In the genomic region with DNA sequence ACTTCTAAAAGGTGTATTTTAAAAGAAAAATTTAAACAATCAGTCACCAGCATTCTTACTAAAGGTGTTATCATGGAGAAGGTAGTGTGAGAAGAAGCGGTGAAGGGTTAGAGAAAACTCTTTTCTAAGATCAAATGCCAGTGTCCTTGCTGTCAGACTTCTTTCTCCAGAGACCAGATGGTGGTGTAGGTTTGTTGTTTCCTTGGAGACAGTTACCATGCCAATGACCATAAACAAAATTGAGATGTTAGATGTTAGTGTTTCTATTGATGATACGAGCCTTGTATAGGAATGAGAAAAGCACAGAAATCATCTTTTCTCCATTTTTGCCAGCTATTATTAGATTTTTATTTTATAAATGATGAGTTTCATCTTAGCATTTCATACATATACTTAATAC, we compare ENCODE assay signal across 31 mouse cellular contexts.
DNase-seq lines count a peak whose midpoint lies in the region; ATAC-seq lines count a peak whose summit lies in the region.
"Had no signal": no experiment of that assay in that cellular context is flagged by ENCODE, and none has a peak within 500 bp of the region (broad histone marks: within the 10 kb centered on the region; RNA-seq: fewer than 3 reads in every experiment).

No protein-coding gene starts in this region.

- peak; percentile 5 to 27 for DNase-seq in cerebellum, postnatal 10 days
- DNase-seq in cerebellum, postnatal 25 days, result no peak
- peak; percentile 21 for DNase-seq in hindbrain, embryonic 11.5 days (ENCODE audit: low spot score)
- DNase-seq in midbrain, embryonic 14.5 days, result peak; percentile 32
- no peak for DNase-seq in midbrain, embryonic 10.5 days (ENCODE audit: low spot score)
- no peak for DNase-seq in yolk sac, embryonic 10.5 days (ENCODE audit: low spot score)
- DNase-seq in heart, postnatal 14 days, result no peak
- DNase-seq: adrenal gland, adult 8-10 months; cerebellum, adult 18-20 months; cerebellum, postnatal 14 days; gastrocnemius, postnatal 36 days; heart, adult 18-20 months; kidney, adult 9 months; kidney, postnatal 10 days; liver, embryonic 13.5 days; lung, adult 18-20 months; lung, postnatal 4 days; right cerebral cortex, postnatal 4 days; thymus, adult 2 months; thymus, postnatal 36 days had no signal

- no peaks in the 10 kb centered on the region for H3K27me3 ChIP-seq in hindbrain, embryonic 11.5 days (ENCODE audit: control insufficient read depth, insufficient read depth, low read length)
- H3K27me3 ChIP-seq in hindbrain, embryonic 13.5 days, result no peaks in the 10 kb centered on the region
- no peaks in the 10 kb centered on the region for H3K27me3 ChIP-seq in midbrain, embryonic 14.5 days (ENCODE audit: control insufficient read depth, insufficient read depth, low read length)
- H3K27me3 ChIP-seq in midbrain, embryonic 10.5 days (ENCODE audit: low read depth, poor library complexity, severe bottlenecking), result no peaks in the 10 kb centered on the region
- H3K27me3 ChIP-seq: CH12.LX; embryonic facial prominence, embryonic 12.5 days; heart, embryonic 12.5 days; limb, embryonic 15.5 days; liver, embryonic 13.5 days; megakaryocyte, embryonic 14.5 days had no signal

- no peaks in the 10 kb centered on the region for H3K4me1 ChIP-seq in hindbrain, embryonic 11.5 days (replicated peaks; ENCODE audit: control insufficient read depth, insufficient read depth, low read length)
- no peaks in the 10 kb centered on the region; the same call in 1 of the 2 replicates for H3K4me1 ChIP-seq in hindbrain, embryonic 13.5 days (replicated peaks)
- H3K4me1 ChIP-seq in midbrain, embryonic 14.5 days (ENCODE audit: control insufficient read depth, insufficient read depth, low read length), result no peaks in the 10 kb centered on the region
- no peaks in the 10 kb centered on the region for H3K4me1 ChIP-seq in midbrain, embryonic 10.5 days
- H3K4me1 ChIP-seq: embryonic facial prominence, embryonic 12.5 days; heart, embryonic 12.5 days; limb, embryonic 10.5 days; limb, embryonic 15.5 days; liver, embryonic 13.5 days; megakaryocyte, embryonic 14.5 days had no signal

- H3K4me3 ChIP-seq in hindbrain, embryonic 11.5 days (ENCODE audit: low read depth, low read length), result no peak overlapping the region
- H3K4me3 ChIP-seq in hindbrain, embryonic 13.5 days, result no peak overlapping the region
- no peak overlapping the region for H3K4me3 ChIP-seq in midbrain, embryonic 14.5 days (replicated peaks; ENCODE audit: low read depth, low read length)
- H3K4me3 ChIP-seq in midbrain, embryonic 10.5 days, result no peak overlapping the region
- H3K4me3 ChIP-seq: embryonic facial prominence, embryonic 12.5 days; heart, embryonic 12.5 days; limb, embryonic 10.5 days; limb, embryonic 15.5 days; liver, embryonic 13.5 days; megakaryocyte, embryonic 14.5 days had no signal

- H3K9me3 ChIP-seq in hindbrain, embryonic 11.5 days (ENCODE audit: control insufficient read depth, low read length), result no peaks in the 10 kb centered on the region
- H3K9me3 ChIP-seq in hindbrain, embryonic 13.5 days, result no peaks in the 10 kb centered on the region
- H3K9me3 ChIP-seq in midbrain, embryonic 14.5 days (ENCODE audit: control insufficient read depth, low read length), result no peaks in the 10 kb centered on the region
- no peaks in the 10 kb centered on the region for H3K9me3 ChIP-seq in midbrain, embryonic 10.5 days (replicated peaks)
- H3K9me3 ChIP-seq: embryonic facial prominence, embryonic 12.5 days; heart, embryonic 12.5 days; limb, embryonic 10.5 days; limb, embryonic 15.5 days; liver, embryonic 13.5 days; megakaryocyte, embryonic 14.5 days had no signal

- no peak overlapping the region for H3K9ac ChIP-seq in hindbrain, embryonic 11.5 days (ENCODE audit: low read depth, low read length)
- H3K9ac ChIP-seq in hindbrain, embryonic 13.5 days, result no peak overlapping the region
- H3K9ac ChIP-seq in midbrain, embryonic 14.5 days (replicated peaks; ENCODE audit: low read length), result no peak overlapping the region
- H3K9ac ChIP-seq: embryonic facial prominence, embryonic 12.5 days; heart, embryonic 12.5 days; limb, embryonic 15.5 days; liver, embryonic 13.5 days had no signal

- no peak overlapping the region for H3K4me2 ChIP-seq in hindbrain, embryonic 11.5 days (replicated peaks; ENCODE audit: low read depth, low read length)
- no peak overlapping the region for H3K4me2 ChIP-seq in hindbrain, embryonic 13.5 days
- no peak overlapping the region for H3K4me2 ChIP-seq in midbrain, embryonic 14.5 days (ENCODE audit: low read length)
- H3K4me2 ChIP-seq: embryonic facial prominence, embryonic 12.5 days; heart, embryonic 12.5 days; limb, embryonic 15.5 days; liver, embryonic 13.5 days had no signal

- 60% methylated on average over 2 of the region's 2 CpGs for WGBS in hindbrain, embryonic 11.5 days
- 56% methylated on average over 2 of the region's 2 CpGs for WGBS in hindbrain, embryonic 13.5 days
- 44% methylated on average over 2 of the region's 2 CpGs for WGBS in midbrain, embryonic 14.5 days
- WGBS in midbrain, embryonic 10.5 days, result 71% methylated on average over 2 of the region's 2 CpGs

- no peaks in the 10 kb centered on the region for H3K36me3 ChIP-seq in hindbrain, embryonic 11.5 days (ENCODE audit: control insufficient read depth, insufficient read depth, low read length)
- H3K36me3 ChIP-seq in hindbrain, embryonic 13.5 days, result no peaks in the 10 kb centered on the region
- H3K36me3 ChIP-seq in midbrain, embryonic 14.5 days (ENCODE audit: control insufficient read depth, insufficient read depth, low read length), result no peaks in the 10 kb centered on the region
- H3K36me3 ChIP-seq in midbrain, embryonic 10.5 days, result no peaks in the 10 kb centered on the region
- H3K36me3 ChIP-seq: embryonic facial prominence, embryonic 12.5 days; heart, embryonic 12.5 days; limb, embryonic 10.5 days; limb, embryonic 15.5 days; liver, embryonic 13.5 days had no signal

- ATAC-seq in hindbrain, embryonic 11.5 days (ENCODE audit: low FRiP score), result no peak
- no peak for ATAC-seq in hindbrain, embryonic 13.5 days (ENCODE audit: low FRiP score)
- ATAC-seq in midbrain, embryonic 14.5 days (ENCODE audit: low FRiP score, low TSS enrichment), result no peak
- ATAC-seq: intestine, embryonic 16.5 days; lung, postnatal 0 days; midbrain, embryonic 16.5 days had no signal

- H3K27ac ChIP-seq in hindbrain, embryonic 11.5 days (ENCODE audit: low read depth, low read length), result no peak overlapping the region
- H3K27ac ChIP-seq in hindbrain, embryonic 13.5 days, result no peak overlapping the region
- no peak overlapping the region for H3K27ac ChIP-seq in midbrain, embryonic 14.5 days (replicated peaks; ENCODE audit: low read depth, low read length)
- H3K27ac ChIP-seq in midbrain, embryonic 10.5 days (replicated peaks), result no peak overlapping the region
- H3K27ac ChIP-seq: embryonic facial prominence, embryonic 12.5 days; limb, embryonic 10.5 days; limb, embryonic 15.5 days; liver, embryonic 13.5 days; stomach, postnatal 0 days had no signal

- intact Hi-C loops in heart, postnatal 14 days (cut with DNase I), result no loop called here

Comparison
In these comparisons a context has a peak if more than half of its experiments do, and no peak if none do; other contexts are left out.
1. DNase-seq: peak in cerebellum, postnatal 10 days (2 of 2), hindbrain, embryonic 11.5 days (single experiment) and midbrain, embryonic 14.5 days (single experiment); none in cerebellum, postnatal 25 days (0 of 2), midbrain, embryonic 10.5 days (single experiment), yolk sac, embryonic 10.5 days (single experiment) and heart, postnatal 14 days (0 of 2).